Mouse (Mus musculus): ENCODE results near the gene Dusp23. TPM values are rescaled to one million over a fixed set of nuclear protein-coding genes. Genes with fewer than 3 reads are reported as not detected.

Gene Dusp23
- polyA plus RNA-seq, 1 experiment from 2014 or later, result 11.3 TPM

- no peak overlapping the region for H3K4me3 ChIP-seq
- no peak for ATAC-seq (replicated peaks; ENCODE audit: insufficient number of reproducible peaks, insufficient read depth, low FRiP score, low read depth)
Measured at GRCm38 (mm10) chr1:172649396-172649795, 16.6 kb upstream of the Dusp23 start.

GRCm38 (mm10) chr1:172647236-172647635 lies 14.5 kb upstream of the Dusp23 start:
- H3K36me3 ChIP-seq, result no peaks in the 10 kb centered on the region
- WGBS, result 26% methylated on average over 4 of the region's 4 CpGs
- H3K4me3 ChIP-seq, result no peak overlapping the region
- H3K9ac ChIP-seq, result no peak overlapping the region
- no peaks in the 10 kb centered on the region for H3K27me3 ChIP-seq
- H3K27ac ChIP-seq, result peak overlapping the region; percentile 24; the same call in 1 of the 2 replicates
- ATAC-seq (replicated peaks; ENCODE audit: insufficient number of reproducible peaks, insufficient read depth, low FRiP score, low read depth), result no peak
- no peaks in the 10 kb centered on the region for H3K9me3 ChIP-seq (replicated peaks)
- peaks cover 12% of the 10 kb centered on the region for H3K4me1 ChIP-seq (replicated peaks)
- no peak overlapping the region; the same call in 1 of the 2 replicates for H3K4me2 ChIP-seq

More at GRCm38 (mm10) chr1:172649396-172649795, 16.6 kb upstream of the Dusp23 start:
- H3K4me2 ChIP-seq, result no peak overlapping the region
- no peaks in the 10 kb centered on the region for H3K27me3 ChIP-seq
- H3K9me3 ChIP-seq (replicated peaks), result no peaks in the 10 kb centered on the region
- no peak overlapping the region for H3K9ac ChIP-seq
- peaks cover 25% of the 10 kb centered on the region for H3K4me1 ChIP-seq (replicated peaks)
- no peaks in the 10 kb centered on the region for H3K36me3 ChIP-seq
- 38% methylated on average over 9 of the region's 9 CpGs for WGBS
- H3K27ac ChIP-seq, result peak overlapping the region; percentile 17; the same call in 1 of the 2 replicates

GRCm38 (mm10) chr1:172638781-172639180 lies 6.0 kb upstream of the Dusp23 start:
- 0 out of 2 replicates have a peak, but pooled peaks have one; percentile 67 for ATAC-seq (replicated peaks; ENCODE audit: insufficient number of reproducible peaks, insufficient read depth, low FRiP score, low read depth)

GRCm38 (mm10) chr1:172637801-172638200 lies 5.0 kb upstream of the Dusp23 start:
- H3K4me3 ChIP-seq, result no peak overlapping the region
- H3K4me2 ChIP-seq, result no peak overlapping the region
- no peaks in the 10 kb centered on the region for H3K9me3 ChIP-seq (replicated peaks)
- WGBS, result 58% methylated on average over 4 of the region's 4 CpGs
- H3K27ac ChIP-seq, result no peak overlapping the region
- H3K9ac ChIP-seq, result no peak overlapping the region
- H3K27me3 ChIP-seq, result no peaks in the 10 kb centered on the region
- H3K36me3 ChIP-seq, result no peaks in the 10 kb centered on the region
- no peak for ATAC-seq (replicated peaks; ENCODE audit: insufficient number of reproducible peaks, insufficient read depth, low FRiP score, low read depth)
- H3K4me1 ChIP-seq (replicated peaks), result peaks cover 14% of the 10 kb centered on the region

More at GRCm38 (mm10) chr1:172638781-172639180, 6.0 kb upstream of the Dusp23 start:
- Histone ChIP-seq H3K27me3 (no peaks in the 10 kb centered on the region), H3K9ac (no peak overlapping the region), H3K27ac (peak overlapping the region; percentile 37), H3K36me3 (no peaks in the 10 kb centered on the region), H3K4me2 (no peak overlapping the region), H3K9me3 (replicated peaks) (no peaks in the 10 kb centered on the region), H3K4me3 (no peak overlapping the region), H3K4me1 (replicated peaks) (peaks cover 14% of the 10 kb centered on the region)
- 15% methylated on average over 2 of the region's 2 CpGs for WGBS

- Histone ChIP-seq H3K9ac (no peak overlapping the region), H3K4me3 (no peak overlapping the region), H3K27ac (no peak overlapping the region), H3K36me3 (no peaks in the 10 kb centered on the region), H3K4me2 (no peak overlapping the region), H3K9me3 (replicated peaks) (no peaks in the 10 kb centered on the region), H3K4me1 (replicated peaks) (peaks cover 18% of the 10 kb centered on the region), H3K27me3 (no peaks in the 10 kb centered on the region)
- no peak for ATAC-seq (replicated peaks; ENCODE audit: insufficient number of reproducible peaks, insufficient read depth, low FRiP score, low read depth)
- WGBS, result 82% methylated on average over 5 of the region's 5 CpGs
Measured at GRCm38 (mm10) chr1:172636266-172636665, 3.5 kb upstream of the Dusp23 start.

GRCm38 (mm10) chr1:172635258-172635657 lies 2.5 kb upstream of the Dusp23 start:
- no peak for ATAC-seq (replicated peaks; ENCODE audit: insufficient number of reproducible peaks, insufficient read depth, low FRiP score, low read depth)
- Histone ChIP-seq H3K9ac (no peak overlapping the region), H3K27ac (peak overlapping the region; percentile 49)

GRCm38 (mm10) chr1:172634136-172634535 lies 1.4 kb upstream of the Dusp23 start:
- Histone ChIP-seq H3K27ac (no peak overlapping the region), H3K9ac (no peak overlapping the region), H3K27me3 (no peaks in the 10 kb centered on the region), H3K4me3 (no peak overlapping the region), H3K4me2 (0 out of 2 replicates have a peak overlapping the region, but pooled peaks have one; percentile 22), H3K36me3 (no peaks in the 10 kb centered on the region), H3K9me3 (replicated peaks) (no peaks in the 10 kb centered on the region), H3K4me1 (replicated peaks) (peaks cover 15% of the 10 kb centered on the region)
- WGBS, result 82% methylated on average over 2 of the region's 2 CpGs
- no peak for ATAC-seq (replicated peaks; ENCODE audit: insufficient number of reproducible peaks, insufficient read depth, low FRiP score, low read depth)

More at GRCm38 (mm10) chr1:172635258-172635657, 2.5 kb upstream of the Dusp23 start:
- no peaks in the 10 kb centered on the region for H3K27me3 ChIP-seq
- H3K9me3 ChIP-seq (replicated peaks), result no peaks in the 10 kb centered on the region
- no peak overlapping the region for H3K4me2 ChIP-seq
- no peaks in the 10 kb centered on the region for H3K36me3 ChIP-seq
- H3K4me3 ChIP-seq, result no peak overlapping the region
- WGBS, result 40% methylated on average over 4 of the region's 4 CpGs
- H3K4me1 ChIP-seq (replicated peaks), result peaks cover 18% of the 10 kb centered on the region

- Histone ChIP-seq H3K36me3 (no peaks in the 10 kb centered on the region), H3K4me3 (no peak overlapping the region), H3K4me2 (peak overlapping the region; percentile 87; the same call in 1 of the 2 replicates), H3K27me3 (no peaks in the 10 kb centered on the region), H3K4me1 (replicated peaks) (peaks cover 11% of the 10 kb centered on the region), H3K9ac (no peak overlapping the region), H3K27ac (no peak overlapping the region), H3K9me3 (replicated peaks) (no peaks in the 10 kb centered on the region)
- ATAC-seq (replicated peaks; ENCODE audit: insufficient number of reproducible peaks, insufficient read depth, low FRiP score, low read depth), result no peak
- 91% methylated on average over 5 of the region's 5 CpGs for WGBS
Measured at GRCm38 (mm10) chr1:172631721-172632120, 1.0 kb downstream of the Dusp23 start.

- H3K4me3 ChIP-seq, result no peak overlapping the region
- whole genome bisulfite sequencing, result 66% methylated on average over 7 of the region's 7 CpGs
- H3K4me2 ChIP-seq, result no peak overlapping the region
- no peak for ATAC-seq (replicated peaks; ENCODE audit: insufficient number of reproducible peaks, insufficient read depth, low FRiP score, low read depth)
- H3K9me3 ChIP-seq (replicated peaks), result no peaks in the 10 kb centered on the region
- H3K4me1 ChIP-seq (replicated peaks), result peaks cover 7% of the 10 kb centered on the region
- no peaks in the 10 kb centered on the region for H3K27me3 ChIP-seq
- no peaks in the 10 kb centered on the region for H3K36me3 ChIP-seq
- no peak overlapping the region for H3K9ac ChIP-seq
- no peak overlapping the region for H3K27ac ChIP-seq
Measured at GRCm38 (mm10) chr1:172629831-172630230, 2.9 kb downstream of the Dusp23 start.

- Histone ChIP-seq H3K4me3 (no peak overlapping the region), H3K9ac (no peak overlapping the region), H3K4me2 (no peak overlapping the region), H3K9me3 (replicated peaks) (no peaks in the 10 kb centered on the region), H3K4me1 (replicated peaks) (no peaks in the 10 kb centered on the region), H3K27me3 (no peaks in the 10 kb centered on the region), H3K27ac (no peak overlapping the region), H3K36me3 (no peaks in the 10 kb centered on the region)
- WGBS, result 89% methylated on average over 3 of the region's 3 CpGs
- ATAC-seq (replicated peaks; ENCODE audit: insufficient number of reproducible peaks, insufficient read depth, low FRiP score, low read depth), result no peak
Measured at GRCm38 (mm10) chr1:172626306-172626705, 6.5 kb downstream of the Dusp23 start.

GRCm38 (mm10) chr1:172624081-172624480 lies 8.7 kb downstream of the Dusp23 start:
- H3K9ac ChIP-seq, result no peak overlapping the region
- no peak overlapping the region for H3K4me3 ChIP-seq
- no peak overlapping the region for H3K4me2 ChIP-seq
- ATAC-seq (replicated peaks; ENCODE audit: insufficient number of reproducible peaks, insufficient read depth, low FRiP score, low read depth), result no peak
- H3K36me3 ChIP-seq, result no peaks in the 10 kb centered on the region
- H3K4me1 ChIP-seq (replicated peaks), result no peaks in the 10 kb centered on the region
- no peaks in the 10 kb centered on the region for H3K27me3 ChIP-seq
- no peaks in the 10 kb centered on the region for H3K9me3 ChIP-seq (replicated peaks)
- WGBS, result 83% methylated on average over 3 of the region's 3 CpGs
- no peak overlapping the region for H3K27ac ChIP-seq

- Histone ChIP-seq H3K36me3 (no peaks in the 10 kb centered on the region), H3K9me3 (replicated peaks) (no peaks in the 10 kb centered on the region), H3K27ac (no peak overlapping the region), H3K4me3 (no peak overlapping the region), H3K27me3 (no peaks in the 10 kb centered on the region), H3K9ac (no peak overlapping the region), H3K4me1 (replicated peaks) (no peaks in the 10 kb centered on the region), H3K4me2 (no peak overlapping the region)
- 53% methylated on average over 5 of the region's 5 CpGs for WGBS
- no peak for ATAC-seq (replicated peaks; ENCODE audit: insufficient number of reproducible peaks, insufficient read depth, low FRiP score, low read depth)
Measured at GRCm38 (mm10) chr1:172623599-172623998, 9.2 kb downstream of the Dusp23 start.
